Mouse (Mus musculus) E14TG2a.4 (cell line): ENCODE measurements around the gene Slc10a6.

Experiments
- CTCF ChIP-seq: conservative IDR thresholded peaks from 2 replicates; pipeline ENCODE4 v1.5.1; 2014; ENCODE audit warnings: low read length
- POU5F1 ChIP-seq: IDR thresholded peaks from 2 replicates; pipeline ENCODE4 v1.6.1; 2014; ENCODE audit warnings: low read length, borderline replicate concordance

DNA sequence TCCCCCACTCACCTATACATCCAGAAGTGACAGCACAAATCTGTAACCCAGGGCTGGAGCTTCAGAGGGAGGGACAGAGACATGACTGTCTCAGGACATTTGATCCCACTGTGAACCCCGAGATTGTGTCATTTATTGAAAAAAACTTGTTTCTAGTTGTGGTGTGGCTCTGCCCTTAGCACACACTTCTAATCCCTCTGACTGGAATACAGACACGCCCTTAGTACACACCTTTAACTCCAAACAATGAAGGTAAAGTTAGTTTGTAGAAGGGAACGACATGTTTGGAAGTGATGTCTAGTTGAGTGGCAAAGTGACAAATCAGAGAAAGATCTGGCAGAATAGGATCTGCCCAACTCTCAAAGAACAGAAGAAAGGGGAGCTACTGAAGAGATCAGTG, 42.7 kb upstream of the Slc10a6 start:
- no peak for TF ChIP-seq CTCF
- TF ChIP-seq POU5F1, result no peak
